Mouse (Mus musculus): ENCODE data around the gene Lpcat4. TPM values are rescaled to one million over a fixed set of nuclear protein-coding genes. Genes with fewer than 3 reads are reported as not detected.

Lpcat4 gene
- total and polyA plus RNA-seq, 2 experiments from 2014 or later = 21.6 to 23.3 TPM

GRCm38 (mm10) chr2:112238006-112238405 lies 1.3 kb upstream of the Lpcat4 start:
- WGBS = 8% methylated on average over 4 of the region's 4 CpGs
- DNase-seq (ENCODE audit: low spot score) (no peak), ATAC-seq (ENCODE audit: low FRiP score) (no peak)
- H3K9me3 ChIP-seq (ENCODE audit: low read length) = no peaks in the 10 kb centered on the region
- no peak overlapping the region for H3K9ac ChIP-seq (replicated peaks; ENCODE audit: low read length, poor library complexity, severe bottlenecking)
- no peak for TF ChIP-seq CTCF (IDR thresholded peaks at IDR 0.05)
- no peak overlapping the region for H3K4me3 ChIP-seq (ENCODE audit: low read depth, low read length)
- no peak overlapping the region for H3K27ac ChIP-seq (ENCODE audit: low read depth, low read length)
- no peaks in the 10 kb centered on the region for H3K27me3 ChIP-seq (ENCODE audit: insufficient read depth, low read length)
- no peaks in the 10 kb centered on the region; the same call in 1 of the 2 replicates for H3K4me1 ChIP-seq (ENCODE audit: insufficient read depth, low read length)
- peaks cover 3% of the 10 kb centered on the region; the same call in 1 of the 2 replicates for H3K36me3 ChIP-seq (ENCODE audit: insufficient read depth, low read length)
- H3K4me2 ChIP-seq (ENCODE audit: low read depth, low read length, poor library complexity, severe bottlenecking) = no peak overlapping the region

DNA sequence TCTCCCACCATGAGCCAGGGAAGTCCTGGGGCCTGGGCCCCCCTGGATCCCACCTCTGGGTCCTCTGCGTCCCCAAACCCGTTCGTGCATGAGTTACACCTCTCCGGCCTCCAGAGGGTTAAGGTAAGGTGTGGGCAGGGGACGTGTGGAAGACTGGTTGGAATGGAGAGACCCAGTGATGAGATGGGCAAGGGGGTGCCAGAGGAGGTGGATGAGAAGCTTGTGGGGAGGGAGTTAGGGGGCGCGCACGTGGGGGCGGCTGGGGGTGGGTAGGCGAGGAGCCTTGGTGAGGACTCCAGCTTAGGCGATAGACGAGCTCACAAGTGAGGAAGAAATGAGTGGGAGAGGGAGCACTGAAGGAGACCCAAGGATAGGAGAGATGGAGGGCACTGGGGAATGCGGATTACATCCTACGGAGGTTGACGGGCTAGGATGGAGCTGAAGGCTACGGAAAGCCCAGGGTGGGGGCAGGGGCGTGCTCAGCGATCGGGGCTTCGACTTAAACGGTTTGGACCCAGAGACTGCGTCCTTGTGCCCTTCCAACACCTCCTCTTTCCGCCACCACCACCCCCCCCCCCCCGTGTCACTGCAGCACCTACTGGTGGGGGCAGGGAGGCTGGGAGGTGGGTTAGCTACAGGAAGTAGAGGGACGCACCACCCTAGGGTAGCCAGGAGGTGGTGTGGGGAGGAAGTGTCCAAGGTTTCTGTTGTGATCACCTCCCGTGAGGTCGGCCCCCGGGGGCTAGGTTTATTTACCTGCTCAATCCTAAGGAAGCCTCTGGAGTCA lies 860 bp downstream of the Lpcat4 start:
- Histone ChIP-seq H3K9ac (replicated peaks; ENCODE audit: low read length, poor library complexity, severe bottlenecking) (peak overlapping the region; percentile 95), H3K27ac (ENCODE audit: low read depth, low read length) (peak overlapping the region; percentile 97), H3K36me3 (ENCODE audit: insufficient read depth, low read length) (peaks cover 9% of the 10 kb centered on the region), H3K4me2 (ENCODE audit: low read depth, low read length, poor library complexity, severe bottlenecking) (peak overlapping the region; percentile 73), H3K4me3 (ENCODE audit: low read depth, low read length) (peak overlapping the region; percentile 87), H3K4me1 (ENCODE audit: insufficient read depth, low read length) (no peaks in the 10 kb centered on the region; the same call in 1 of the 2 replicates), H3K9me3 (ENCODE audit: low read length) (no peaks in the 10 kb centered on the region), H3K27me3 (ENCODE audit: insufficient read depth, low read length) (no peaks in the 10 kb centered on the region)
- peak; percentile 43 for TF ChIP-seq CTCF (IDR thresholded peaks at IDR 0.05)
- ATAC-seq (ENCODE audit: low FRiP score) (peak; percentile 68), DNase-seq (ENCODE audit: low spot score) (peak; percentile 44)
- under 1% methylated on average over 27 of the region's 28 CpGs for WGBS

DNA sequence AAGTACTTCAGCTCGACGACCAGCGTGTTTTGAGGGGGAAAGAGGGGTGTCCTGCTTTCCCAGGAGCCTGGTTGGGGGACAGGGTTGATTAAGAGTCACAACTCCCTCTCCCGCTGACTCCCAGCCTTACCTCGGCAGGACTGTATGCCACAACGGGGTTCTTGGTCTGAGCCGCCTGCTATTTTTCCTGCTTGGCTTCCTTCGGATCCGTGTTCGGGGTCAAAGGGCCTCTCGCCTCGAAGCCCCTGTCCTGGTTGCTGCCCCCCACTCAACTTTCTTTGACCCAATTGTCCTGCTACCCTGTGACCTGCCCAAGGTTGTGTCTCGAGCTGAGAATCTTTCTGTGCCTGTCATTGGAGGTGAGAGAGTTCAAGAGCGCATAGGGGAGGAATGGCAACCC lies 2.5 kb downstream of the Lpcat4 start:
- Histone ChIP-seq H3K9me3 (ENCODE audit: low read length) (no peaks in the 10 kb centered on the region), H3K4me1 (ENCODE audit: insufficient read depth, low read length) (no peaks in the 10 kb centered on the region; the same call in 1 of the 2 replicates), H3K27me3 (ENCODE audit: insufficient read depth, low read length) (no peaks in the 10 kb centered on the region), H3K27ac (ENCODE audit: low read depth, low read length) (no peak overlapping the region), H3K4me2 (ENCODE audit: low read depth, low read length, poor library complexity, severe bottlenecking) (no peak overlapping the region), H3K4me3 (ENCODE audit: low read depth, low read length) (no peak overlapping the region), H3K9ac (replicated peaks; ENCODE audit: low read length, poor library complexity, severe bottlenecking) (no peak overlapping the region), H3K36me3 (ENCODE audit: insufficient read depth, low read length) (peaks cover 20% of the 10 kb centered on the region)
- ATAC-seq (ENCODE audit: low FRiP score) (no peak), DNase-seq (ENCODE audit: low spot score) (no peak)
- WGBS = 90% methylated on average over 14 of the region's 14 CpGs
- no peak for TF ChIP-seq CTCF (IDR thresholded peaks at IDR 0.05)

DNA sequence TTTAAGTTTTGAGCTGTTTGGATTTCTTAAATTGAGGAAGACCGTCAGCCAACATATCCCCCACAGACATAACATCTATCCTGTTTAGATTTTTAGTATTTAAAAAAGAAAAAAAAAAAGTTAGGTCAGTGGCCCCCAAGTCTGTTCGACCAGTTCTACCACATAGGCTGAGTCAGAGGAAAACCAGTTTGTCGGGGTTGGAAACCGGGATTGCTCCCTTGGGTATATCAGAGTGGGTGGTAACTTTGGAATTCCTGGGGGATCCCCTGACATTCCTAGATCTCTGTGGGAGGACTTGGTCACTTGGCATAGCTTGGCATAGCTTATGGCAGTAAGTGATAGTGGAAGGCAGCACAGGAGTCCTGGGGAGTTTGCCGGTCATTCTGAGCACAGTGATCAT lies 6.0 kb downstream of the Lpcat4 start:
- H3K36me3 ChIP-seq (ENCODE audit: insufficient read depth, low read length) = peaks cover 41% of the 10 kb centered on the region

GRCm38 (mm10) chr2:112246193-112246592 lies 6.9 kb downstream of the Lpcat4 start:
- Histone ChIP-seq H3K9ac (replicated peaks; ENCODE audit: low read length, poor library complexity, severe bottlenecking) (no peak overlapping the region), H3K9me3 (ENCODE audit: low read length) (no peaks in the 10 kb centered on the region), H3K4me2 (ENCODE audit: low read depth, low read length, poor library complexity, severe bottlenecking) (no peak overlapping the region), H3K4me3 (ENCODE audit: low read depth, low read length) (no peak overlapping the region), H3K27me3 (ENCODE audit: insufficient read depth, low read length) (no peaks in the 10 kb centered on the region), H3K27ac (ENCODE audit: low read depth, low read length) (no peak overlapping the region), H3K36me3 (ENCODE audit: insufficient read depth, low read length) (peaks cover 41% of the 10 kb centered on the region), H3K4me1 (ENCODE audit: insufficient read depth, low read length) (no peaks in the 10 kb centered on the region; the same call in 1 of the 2 replicates)
- no peak for DNase-seq (ENCODE audit: low spot score)
- 90% methylated on average over 6 of the region's 6 CpGs for WGBS
- ATAC-seq (ENCODE audit: low FRiP score) = no peak
- no peak for TF ChIP-seq CTCF (IDR thresholded peaks at IDR 0.05)

More for the DNA sequence above, 6.0 kb downstream of the Lpcat4 start:
- WGBS = 93% methylated on average over 5 of the region's 5 CpGs
- Histone ChIP-seq H3K27ac (ENCODE audit: low read depth, low read length) (no peak overlapping the region), H3K9ac (replicated peaks; ENCODE audit: low read length, poor library complexity, severe bottlenecking) (no peak overlapping the region), H3K4me2 (ENCODE audit: low read depth, low read length, poor library complexity, severe bottlenecking) (no peak overlapping the region), H3K4me1 (ENCODE audit: insufficient read depth, low read length) (no peaks in the 10 kb centered on the region; the same call in 1 of the 2 replicates), H3K9me3 (ENCODE audit: low read length) (no peaks in the 10 kb centered on the region), H3K4me3 (ENCODE audit: low read depth, low read length) (no peak overlapping the region), H3K27me3 (ENCODE audit: insufficient read depth, low read length) (no peaks in the 10 kb centered on the region)
- DNase-seq (ENCODE audit: low spot score) = no peak
- no peak for TF ChIP-seq CTCF (IDR thresholded peaks at IDR 0.05)
- ATAC-seq (ENCODE audit: low FRiP score) = no peak

- no peak for ATAC-seq (ENCODE audit: low FRiP score)
- peaks cover 40% of the 10 kb centered on the region for H3K36me3 ChIP-seq (ENCODE audit: insufficient read depth, low read length)
These were observed 8.1 kb downstream of the Lpcat4 start for GRCm38 (mm10) chr2:112247323-112247722.

More at GRCm38 (mm10) chr2:112247323-112247722, 8.1 kb downstream of the Lpcat4 start:
- TF ChIP-seq CTCF (IDR thresholded peaks at IDR 0.05) = no peak
- H3K4me3 ChIP-seq (ENCODE audit: low read depth, low read length) = no peak overlapping the region
- H3K9me3 ChIP-seq (ENCODE audit: low read length) = no peaks in the 10 kb centered on the region
- H3K4me1 ChIP-seq (ENCODE audit: insufficient read depth, low read length) = no peaks in the 10 kb centered on the region
- H3K9ac ChIP-seq (replicated peaks; ENCODE audit: low read length, poor library complexity, severe bottlenecking) = no peak overlapping the region
- no peak overlapping the region for H3K27ac ChIP-seq (ENCODE audit: low read depth, low read length)
- no peak for DNase-seq (ENCODE audit: low spot score)
- H3K27me3 ChIP-seq (ENCODE audit: insufficient read depth, low read length) = no peaks in the 10 kb centered on the region
- 80% methylated on average over 10 of the region's 10 CpGs for WGBS
- no peak overlapping the region for H3K4me2 ChIP-seq (ENCODE audit: low read depth, low read length, poor library complexity, severe bottlenecking)
